Mouse (Mus musculus) B cell, adult (primary cell): Measurements from ENCODE around the gene Mast2. TPM values are rescaled to one million over a fixed set of nuclear protein-coding genes. Genes with fewer than 3 reads are reported as not detected.

ENCODE experiments used
- total RNA-seq: library from RNA; stranded (reverse); gene quantifications from 4 replicates; pipeline ENCODE4 v1.2.4, GENCODE M21; 2023; ENCODE audit not compliant: inconsistent age

The Mast2 gene
- total RNA-seq, result 27.2 to 31.4 TPM (median 27.9 TPM) in 4 replicates

DNA sequence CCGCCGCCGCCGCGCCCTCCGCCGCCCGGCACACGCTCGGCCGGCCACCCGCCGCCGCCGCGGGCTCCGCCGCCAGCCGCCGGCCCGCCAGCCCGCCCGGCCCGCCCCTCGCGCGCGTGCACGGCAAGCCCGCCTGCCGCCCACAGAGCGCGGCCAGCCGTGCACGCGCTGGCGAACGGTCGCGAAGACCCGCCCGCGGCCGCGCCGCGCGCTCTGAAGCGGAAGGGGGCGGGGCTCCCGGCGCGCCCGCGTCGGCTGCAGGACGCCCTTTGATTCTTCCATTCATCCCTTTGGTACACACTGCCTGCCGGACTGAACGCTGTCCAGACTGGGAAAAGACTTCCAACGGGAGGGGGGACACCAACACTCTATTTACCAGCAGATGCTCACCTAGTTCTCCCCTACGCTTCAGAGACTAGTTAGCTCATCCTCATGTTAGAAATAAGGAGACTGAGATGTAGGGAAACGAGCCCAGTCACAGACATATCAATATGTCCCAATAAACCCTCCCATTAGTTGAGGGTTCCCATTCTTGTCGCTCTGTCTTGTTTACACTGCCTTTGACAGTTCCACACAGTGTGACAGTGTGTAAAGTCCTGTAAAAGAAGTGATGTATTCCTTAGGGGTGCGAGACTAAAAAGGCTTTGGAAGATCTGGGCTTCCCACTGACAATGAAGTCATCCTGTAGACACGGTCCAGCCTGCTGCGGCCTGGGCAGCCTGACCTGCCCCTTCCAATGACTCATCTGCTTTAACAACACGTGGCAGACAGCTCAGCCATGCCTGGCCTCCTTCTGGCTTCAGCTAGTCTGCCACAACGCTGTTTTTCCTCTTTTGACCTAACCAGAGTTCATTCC lies at the start of gene Mast2:
Gene Mast2 (minus strand): TSS at position 58 of the 856 bp plus-strand sequence.

GRCm38 (mm10) chr4:116507425-116508218 lies 43.6 kb upstream of the Mast2 start, which contains the start of gene Ipp:
Ipp (plus strand) TSS chr4:116507549.

Other genes starting within 250 kb of the Mast2 start
- gene Pik3r3, start 242.6 kb downstream of the Mast2 start, total RNA-seq, result 1.4 to 2.6 TPM (median 1.9 TPM) in 4 replicates
- gene Ipp, start 43.4 kb upstream of the Mast2 start, total RNA-seq, result 11.8 to 18.1 TPM (median 12.9 TPM) in 4 replicates
- 9.7 to 14.4 TPM (median 13.8 TPM) in 4 replicates for gene Tmem69, start 91.8 kb upstream of the Mast2 start, total RNA-seq
- 90.2 to 107 TPM (median 96.4 TPM) in 4 replicates for gene Gpbp1l1, start 93.5 kb upstream of the Mast2 start, total RNA-seq
- 15.7 to 21.3 TPM (median 18.8 TPM) in 4 replicates for gene Ccdc17, start 132.5 kb upstream of the Mast2 start, total RNA-seq
- gene Nasp, start 163.8 kb upstream of the Mast2 start, total RNA-seq, result 60.5 to 64.7 TPM (median 62.3 TPM) in 4 replicates
- 185 to 206 TPM (median 194 TPM) in 4 replicates for gene Akr1a1, start 187.5 kb upstream of the Mast2 start, total RNA-seq
- 167 to 174 TPM (median 172 TPM) in 4 replicates for gene Prdx1, start 221.4 kb upstream of the Mast2 start, total RNA-seq
- 4.3 to 6.3 TPM (median 6.0 TPM) in 4 replicates for gene Mmachc, start 244.2 kb upstream of the Mast2 start, total RNA-seq
- 21.9 to 26.4 TPM (median 24.3 TPM) in 4 replicates for gene Ccdc163, start 244.3 kb upstream of the Mast2 start, total RNA-seq